Mouse (Mus musculus) liver, embryonic 15.5 days (tissue): Measurements from ENCODE around the gene Cercam. TPM values are rescaled to one million over a fixed set of nuclear protein-coding genes. Genes with fewer than 3 reads are reported as not detected.
"Not testable (repeated sequence)": the region's sequence is repeated elsewhere in the genome, so short reads cannot be mapped to it uniquely, and the experiment has no call there.

Experiments used
- ATAC-seq: fragments of 200-750 bp; cut with Nextera tagmentation; 2 replicates; pipeline ENCODE4 v1.8.0; 2017; ENCODE audit warnings: moderate number of reproducible peaks, mild to moderate bottlenecking, moderate library complexity; ENCODE audit not compliant: insufficient read depth
- H3K27ac ChIP-seq: fragments of 300-500 bp; sonication (generic); replicated peaks from 2 replicates; pipeline ENCODE4 v1.5.1; 2015; ENCODE audit warnings: mild to moderate bottlenecking, inconsistent platforms
- H3K27me3 ChIP-seq: fragments of 300-500 bp; sonication (generic); 2 replicates; pipeline ENCODE4 v1.6.1; 2015; ENCODE audit warnings: mild to moderate bottlenecking, inconsistent platforms
- H3K36me3 ChIP-seq: fragments of 300-500 bp; sonication (generic); replicated peaks from 2 replicates; pipeline ENCODE4 v1.6.1; 2015; ENCODE audit warnings: moderate library complexity, mild to moderate bottlenecking, inconsistent platforms
- H3K4me1 ChIP-seq: fragments of 300-500 bp; sonication (generic); replicated peaks from 2 replicates; pipeline ENCODE4 v1.6.1; 2015; ENCODE audit warnings: inconsistent platforms
- H3K4me2 ChIP-seq: fragments of 300-500 bp; sonication (generic); 2 replicates; pipeline ENCODE4 v1.6.1; 2015; ENCODE audit warnings: moderate library complexity, mild to moderate bottlenecking, inconsistent platforms
- H3K4me3 ChIP-seq: fragments of 300-500 bp; sonication (generic); replicated peaks from 2 replicates; pipeline ENCODE4 v1.5.1; 2015; ENCODE audit warnings: mild to moderate bottlenecking, inconsistent platforms
- H3K9ac ChIP-seq: fragments of 300-500 bp; sonication (generic); 2 replicates; pipeline ENCODE4 v1.6.1; 2015; ENCODE audit warnings: moderate library complexity, mild to moderate bottlenecking, inconsistent platforms
- H3K9me3 ChIP-seq: fragments of 300-500 bp; sonication (generic); replicated peaks from 2 replicates; pipeline ENCODE4 v1.6.1; 2016; ENCODE audit warnings: inconsistent platforms
- WGBS: fragments of 180-500 bp; shearing (Covaris S2); methylation state at CpG from one replicate; pipeline ENCODE4 v1.1.7; 2015; ENCODE audit warnings: mixed read lengths; ENCODE audit not compliant: insufficient replicate concordance; 5-methylcytosine and 5-hydroxymethylcytosine counted together
- microRNA-seq: library from miRNA; unstranded; fragments of <30 nt; microRNA quantifications from one replicate; pipeline ENCODE4, GENCODE M21; 2016
- polyA plus RNA-seq: library from polyadenylated mRNA; unstranded; fragments of >200 nt; fragmentation: Nextera tagmentation; extraction: Ambion mirVana; gene quantifications from 2 replicates; pipeline ENCODE4 v1.2.1, GENCODE M21; 2015

The Cercam gene
- polyA plus RNA-seq, 1 experiment from 2014 or later: 36.1 TPM

DNA sequence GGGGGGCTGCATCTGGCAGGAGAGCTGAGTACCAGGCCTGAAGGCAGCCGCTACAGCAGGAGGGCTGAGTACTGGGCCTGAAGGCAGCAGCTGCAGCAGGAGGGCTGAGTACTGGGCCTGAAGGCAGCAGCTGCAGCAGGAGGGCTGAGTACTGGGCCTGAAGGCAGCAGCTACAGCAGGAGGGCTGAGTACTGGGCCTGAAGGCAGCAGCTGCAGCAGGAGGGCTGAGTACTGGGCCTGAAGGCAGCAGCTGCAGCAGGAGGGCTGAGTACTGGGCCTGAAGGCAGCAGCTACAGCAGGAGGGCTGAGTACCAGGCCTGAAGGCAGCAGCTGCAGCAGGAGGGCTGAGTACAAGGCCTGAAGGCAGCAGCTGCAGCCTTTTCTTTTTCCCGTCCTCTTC, 39.2 kb downstream of the Cercam start:
- H3K9me3 ChIP-seq, H3K4me1 ChIP-seq, H3K9ac ChIP-seq, ATAC-seq, H3K27ac ChIP-seq, H3K4me3 ChIP-seq, H3K4me2 ChIP-seq, H3K27me3 ChIP-seq: not testable (repeated sequence)
- WGBS: 80% methylated on average over 2 of the region's 2 CpGs
- H3K36me3 ChIP-seq: peaks cover 93% of the 10 kb centered on the region

DNA sequence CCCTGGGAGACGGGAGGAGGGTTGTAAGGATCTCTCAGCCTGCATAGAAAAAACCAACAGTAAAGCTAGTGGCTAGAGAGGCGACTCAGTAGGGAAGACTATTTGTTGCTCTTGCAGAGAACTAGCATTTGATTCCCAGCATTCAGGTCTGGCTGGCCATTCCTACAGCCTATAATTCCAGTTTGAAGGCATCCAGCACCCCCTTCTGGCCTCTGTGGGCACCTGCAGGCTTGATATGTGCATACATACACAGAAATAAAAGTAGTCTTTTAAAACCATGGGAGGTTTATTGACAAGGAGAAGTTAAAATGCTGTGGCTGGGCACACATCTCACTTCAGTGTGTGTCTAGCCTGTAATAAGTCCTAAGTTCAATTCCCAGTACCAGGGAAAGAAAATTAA, 41.1 kb downstream of the Cercam start:
- 78% methylated on average over 2 of the region's 2 CpGs for WGBS
- ATAC-seq: no peak
- Histone ChIP-seq H3K9me3 (no peaks in the 10 kb centered on the region), H3K27ac (no peak overlapping the region), H3K9ac (no peak overlapping the region), H3K4me3 (no peak overlapping the region), H3K4me2 (no peak overlapping the region), H3K27me3 (no peaks in the 10 kb centered on the region), H3K36me3 (peaks cover 93% of the 10 kb centered on the region), H3K4me1 (no peaks in the 10 kb centered on the region)

DNA sequence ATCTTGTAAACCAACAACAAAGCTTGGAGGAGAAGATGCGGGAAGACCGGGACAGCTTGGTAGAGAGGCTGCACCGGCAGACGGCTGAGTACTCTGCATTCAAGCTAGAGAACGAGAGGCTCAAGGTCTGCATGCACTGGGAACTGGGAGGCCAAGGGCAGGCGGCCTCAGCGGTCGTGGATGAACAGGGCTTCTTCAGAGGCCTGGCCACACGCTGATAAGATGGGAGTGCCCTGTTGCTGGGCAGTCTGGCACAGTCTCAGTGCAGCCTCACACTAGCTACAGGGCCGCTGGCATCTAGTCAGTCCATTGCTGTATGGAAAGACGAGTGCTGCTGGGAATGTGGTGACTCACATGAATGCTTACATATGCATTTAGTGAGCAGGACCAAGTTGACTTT, 48.7 kb downstream of the Cercam start:
- Histone ChIP-seq H3K4me3 (peak overlapping the region; percentile 13; the same call in 1 of the 2 replicates), H3K9me3 (no peaks in the 10 kb centered on the region), H3K27me3 (no peaks in the 10 kb centered on the region), H3K36me3 (peaks cover 89% of the 10 kb centered on the region), H3K4me1 (peaks cover 36% of the 10 kb centered on the region), H3K4me2 (peak overlapping the region; percentile 54), H3K9ac (no peak overlapping the region), H3K27ac (peak overlapping the region; percentile 85)
- ATAC-seq: peak; percentile 97
- WGBS: 54% methylated on average over 11 of the region's 11 CpGs

DNA sequence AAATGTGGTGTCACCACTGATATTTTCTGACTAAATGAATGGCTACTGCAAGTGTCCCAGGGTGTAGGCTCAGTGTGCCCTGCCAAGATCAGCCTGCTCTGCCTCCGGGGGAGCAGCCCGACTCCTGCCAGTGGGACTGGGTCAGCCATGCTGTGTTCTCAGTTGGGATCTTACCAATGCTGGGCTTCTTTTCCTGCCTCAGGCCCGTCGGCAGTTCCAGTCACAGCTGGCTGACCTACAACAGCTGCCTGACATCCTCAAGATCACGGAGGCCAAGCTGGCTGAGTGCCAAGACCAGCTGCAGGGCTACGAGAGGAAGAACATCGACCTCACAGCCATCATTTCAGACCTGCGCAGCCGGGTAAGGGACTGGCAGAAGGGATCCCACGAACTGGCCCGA, 53.0 kb downstream of the Cercam start:
- Histone ChIP-seq H3K4me1 (peaks cover 19% of the 10 kb centered on the region), H3K27ac (no peak overlapping the region), H3K4me2 (no peak overlapping the region), H3K9ac (no peak overlapping the region), H3K36me3 (peaks cover 90% of the 10 kb centered on the region), H3K4me3 (no peak overlapping the region), H3K27me3 (no peaks in the 10 kb centered on the region), H3K9me3 (no peaks in the 10 kb centered on the region)
- 76% methylated on average over 11 of the region's 11 CpGs for WGBS
- no peak for ATAC-seq

DNA sequence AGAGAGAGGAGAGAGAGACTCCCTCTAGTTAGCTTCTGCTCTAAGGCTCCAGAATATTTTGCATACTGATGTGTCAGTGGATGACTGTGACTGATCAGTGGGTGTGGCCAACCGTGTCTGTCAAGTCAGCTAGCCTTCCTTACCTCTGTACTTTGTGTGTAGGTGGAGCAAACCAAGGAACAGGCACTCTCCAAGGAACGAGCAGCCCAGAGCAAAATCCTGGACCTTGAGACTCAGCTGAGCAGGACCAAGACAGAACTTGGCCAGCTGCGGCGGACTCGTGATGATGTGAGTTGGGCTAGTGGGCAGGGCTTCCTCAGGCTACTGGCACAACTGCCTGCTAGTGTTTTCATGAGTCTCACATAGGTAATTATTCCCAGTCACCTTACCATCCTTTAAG, 57.6 kb downstream of the Cercam start:
- no peak overlapping the region for H3K4me3 ChIP-seq
- no peak overlapping the region for H3K4me2 ChIP-seq
- 86% methylated on average over 5 of the region's 5 CpGs for WGBS
- no peaks in the 10 kb centered on the region for H3K27me3 ChIP-seq
- no peak for ATAC-seq
- no peak overlapping the region for H3K9ac ChIP-seq
- H3K4me1 ChIP-seq: no peaks in the 10 kb centered on the region
- H3K36me3 ChIP-seq: peaks cover 93% of the 10 kb centered on the region
- H3K9me3 ChIP-seq: no peaks in the 10 kb centered on the region
- H3K27ac ChIP-seq: no peak overlapping the region

DNA sequence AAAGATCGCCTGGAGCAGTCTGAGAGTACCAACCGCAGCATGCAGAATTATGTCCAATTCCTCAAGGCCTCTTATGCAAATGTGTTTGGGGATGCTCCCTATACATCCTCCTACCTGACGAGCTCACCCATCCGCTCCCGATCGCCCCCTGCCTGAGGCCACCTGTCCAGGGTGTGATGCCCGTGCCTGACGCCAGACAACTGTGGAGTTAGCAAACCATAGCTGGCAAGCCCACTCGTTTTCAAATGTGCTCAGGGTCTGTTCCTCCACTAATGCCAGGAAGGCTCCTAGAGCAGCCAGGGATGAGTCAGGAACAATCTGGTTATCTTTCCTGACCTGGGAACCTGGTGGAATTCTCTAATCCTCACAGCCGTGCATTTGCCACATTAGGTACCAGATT, 61.5 kb downstream of the Cercam start:
- no peak overlapping the region for H3K4me2 ChIP-seq
- no peak overlapping the region for H3K4me3 ChIP-seq
- H3K4me1 ChIP-seq: peaks cover 6% of the 10 kb centered on the region; the same call in 1 of the 2 replicates
- H3K27ac ChIP-seq: no peak overlapping the region
- peaks cover 53% of the 10 kb centered on the region for H3K36me3 ChIP-seq
- no peak overlapping the region for H3K9ac ChIP-seq
- H3K9me3 ChIP-seq: no peaks in the 10 kb centered on the region
- ATAC-seq: no peak
- 84% methylated on average over 10 of the region's 10 CpGs for WGBS
- H3K27me3 ChIP-seq: no peaks in the 10 kb centered on the region

DNA sequence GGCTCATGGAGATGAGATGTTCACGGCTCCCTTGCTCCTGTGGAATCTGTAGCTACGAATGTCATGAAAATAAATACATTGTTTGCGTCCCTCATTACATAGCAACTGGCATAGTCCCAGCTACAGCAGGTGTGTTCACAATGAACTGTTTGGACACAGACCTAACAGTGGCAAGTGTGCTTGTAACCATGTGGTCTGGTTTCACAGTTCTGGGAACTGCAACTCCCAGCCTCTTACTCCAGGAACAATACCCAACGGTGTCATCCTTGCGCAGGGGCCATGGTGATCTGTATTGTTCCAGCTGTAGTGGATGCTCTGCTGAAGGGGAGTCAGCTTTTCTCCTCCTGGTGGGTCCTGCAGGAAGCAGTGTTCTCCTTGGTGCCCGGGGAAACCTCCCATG, 62.2 kb downstream of the Cercam start:
- H3K4me1 ChIP-seq: peaks cover 12% of the 10 kb centered on the region
- no peak overlapping the region for H3K27ac ChIP-seq
- no peak overlapping the region for H3K9ac ChIP-seq
- no peak for ATAC-seq
- H3K4me2 ChIP-seq: no peak overlapping the region
- H3K27me3 ChIP-seq: no peaks in the 10 kb centered on the region
- H3K4me3 ChIP-seq: no peak overlapping the region
- 87% methylated on average over 6 of the region's 6 CpGs for WGBS
- peaks cover 46% of the 10 kb centered on the region for H3K36me3 ChIP-seq
- H3K9me3 ChIP-seq: no peaks in the 10 kb centered on the region

Small RNA genes lying within 50 kb of the gene (microRNA-seq; reads per million reads assigned to microRNA genes)
- not detected for gene Mir219a-2
- gene Mir219b: not detected

Other genes starting within 250 kb of the Cercam start
- 5.5 and 7.3 TPM in 2 replicates for gene Rapgef1, start 249.4 kb upstream of the Cercam start, polyA plus RNA-seq
- gene Gm13420, start 117.5 kb upstream of the Cercam start, polyA plus RNA-seq: 0.41 and 0.44 TPM in 2 replicates
- not detected in 2 replicates for gene Gm13547, start 109.9 kb upstream of the Cercam start, polyA plus RNA-seq
- 11.4 and 11.7 TPM in 2 replicates for gene Coq4, start 81.7 kb upstream of the Cercam start, polyA plus RNA-seq
- gene Trub2, start 80.7 kb upstream of the Cercam start, polyA plus RNA-seq: 11.1 and 13.0 TPM in 2 replicates
- 3.2 and 4.1 TPM in 2 replicates for gene Slc27a4, start 66.5 kb upstream of the Cercam start, polyA plus RNA-seq
- 7.9 and 8.0 TPM in 2 replicates for gene Urm1, start 49.1 kb upstream of the Cercam start, polyA plus RNA-seq
- 34.4 and 35.9 TPM in 2 replicates for gene Odf2, start 20.1 kb downstream of the Cercam start, polyA plus RNA-seq
- 24.7 and 25.2 TPM in 2 replicates for gene Gle1, start 66.3 kb downstream of the Cercam start, polyA plus RNA-seq
- 14.0 and 17.8 TPM in 2 replicates for gene Sptan1, start 96.4 kb downstream of the Cercam start, polyA plus RNA-seq
- gene Wdr34, start 179.7 kb downstream of the Cercam start, polyA plus RNA-seq: 6.2 and 7.1 TPM in 2 replicates
- 138 and 147 TPM in 2 replicates for gene Set, start 188.2 kb downstream of the Cercam start, polyA plus RNA-seq
- 2.3 and 2.5 TPM in 2 replicates for gene Pkn3, start 208.5 kb downstream of the Cercam start, polyA plus RNA-seq
- 19.3 and 20.6 TPM in 2 replicates for gene Zdhhc12, start 224.5 kb downstream of the Cercam start, polyA plus RNA-seq